Mouse (Mus musculus): ENCODE results near the gene Myl9. TPM values are rescaled to one million over a fixed set of nuclear protein-coding genes. Genes with fewer than 3 reads are reported as not detected.
"Not testable (repeated sequence)": the region's sequence is repeated elsewhere in the genome, so short reads cannot be mapped to it uniquely, and the experiment has no call there.

Gene Myl9
- polyA plus RNA-seq, 1 experiment from 2014 or later: 91.7 TPM

GRCm38 (mm10) chr2:156801045-156801444 lies 25.8 kb downstream of the Myl9 start:
- no peak overlapping the region for H3K27ac ChIP-seq (replicated peaks)
- WGBS: 76% methylated on average over 4 of the region's 4 CpGs
- peaks cover 11% of the 10 kb centered on the region; the same call in 1 of the 2 replicates for H3K9me3 ChIP-seq
- H3K4me1 ChIP-seq: 0 out of 2 replicates have a peak, but pooled peaks cover 15% of the 10 kb centered on the region
- no peak overlapping the region for H3K4me3 ChIP-seq
- no peak for DNase-seq (ENCODE audit: low spot score)
- no peaks in the 10 kb centered on the region for H3K27me3 ChIP-seq (replicated peaks; ENCODE audit: low read depth, poor library complexity, severe bottlenecking)
- H3K36me3 ChIP-seq (replicated peaks): no peaks in the 10 kb centered on the region

GRCm38 (mm10) chr2:156802116-156802515 lies 26.9 kb downstream of the Myl9 start:
- not testable (repeated sequence) for H3K27ac ChIP-seq (replicated peaks); H3K27me3 ChIP-seq (replicated peaks; ENCODE audit: low read depth, poor library complexity, severe bottlenecking); H3K4me3 ChIP-seq; DNase-seq (ENCODE audit: low spot score); H3K36me3 ChIP-seq (replicated peaks)
- 58% methylated on average over 9 of the region's 9 CpGs for WGBS
- 0 out of 2 replicates have a peak, but pooled peaks cover 15% of the 10 kb centered on the region for H3K4me1 ChIP-seq
- peaks cover 10% of the 10 kb centered on the region; the same call in 1 of the 2 replicates for H3K9me3 ChIP-seq

DNA sequence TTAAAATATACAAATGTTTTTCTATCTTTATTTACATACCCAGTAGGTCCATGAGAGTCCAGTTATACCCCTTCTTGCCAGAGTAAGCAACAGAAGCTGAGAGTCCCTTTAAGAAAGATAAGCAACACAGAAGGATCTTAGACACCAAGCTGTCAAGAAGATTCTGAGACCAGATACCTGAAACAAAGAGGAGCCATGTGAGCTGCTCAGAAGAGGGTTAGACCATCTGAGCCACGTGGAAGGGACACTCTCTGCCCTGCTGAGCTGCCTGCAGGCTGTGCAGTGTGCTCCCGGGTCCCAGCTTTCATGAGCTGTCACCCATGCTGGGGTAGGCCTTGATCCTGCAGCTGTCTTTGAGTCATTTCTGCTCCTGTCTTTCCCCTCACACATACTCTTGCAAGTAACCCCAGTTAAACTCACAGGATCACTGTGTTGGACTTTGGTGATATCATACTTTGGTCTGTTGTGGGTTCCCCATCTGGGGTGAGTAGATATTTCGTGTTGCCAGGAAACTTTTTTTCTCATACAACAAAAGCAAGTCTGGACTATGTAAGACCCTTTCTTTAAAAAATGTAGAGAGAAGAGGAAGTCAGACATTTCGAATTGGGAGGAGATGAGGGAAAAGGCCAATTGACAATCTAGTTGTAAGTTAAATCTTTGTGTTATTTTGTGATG lies 28.6 kb downstream of the Myl9 start:
- DNase-seq (ENCODE audit: low spot score): no peak
- no peak overlapping the region for H3K27ac ChIP-seq (replicated peaks)
- 67% methylated on average over 4 of the region's 4 CpGs for WGBS
- H3K36me3 ChIP-seq (replicated peaks): no peaks in the 10 kb centered on the region
- H3K4me3 ChIP-seq: no peak overlapping the region
- H3K4me1 ChIP-seq: 0 out of 2 replicates have a peak, but pooled peaks cover 15% of the 10 kb centered on the region
- H3K9me3 ChIP-seq: no peaks in the 10 kb centered on the region
- H3K27me3 ChIP-seq (replicated peaks; ENCODE audit: low read depth, poor library complexity, severe bottlenecking): no peaks in the 10 kb centered on the region

GRCm38 (mm10) chr2:156804589-156804988 lies 29.4 kb downstream of the Myl9 start:
- no peak for DNase-seq (ENCODE audit: low spot score)
- Histone ChIP-seq H3K27ac (replicated peaks) (no peak overlapping the region), H3K9me3 (no peaks in the 10 kb centered on the region), H3K27me3 (replicated peaks; ENCODE audit: low read depth, poor library complexity, severe bottlenecking) (no peaks in the 10 kb centered on the region), H3K4me1 (peaks cover 12% of the 10 kb centered on the region; the same call in 1 of the 2 replicates), H3K36me3 (replicated peaks) (no peaks in the 10 kb centered on the region), H3K4me3 (no peak overlapping the region)
- WGBS: 92% methylated on average over 4 of the region's 4 CpGs

DNA sequence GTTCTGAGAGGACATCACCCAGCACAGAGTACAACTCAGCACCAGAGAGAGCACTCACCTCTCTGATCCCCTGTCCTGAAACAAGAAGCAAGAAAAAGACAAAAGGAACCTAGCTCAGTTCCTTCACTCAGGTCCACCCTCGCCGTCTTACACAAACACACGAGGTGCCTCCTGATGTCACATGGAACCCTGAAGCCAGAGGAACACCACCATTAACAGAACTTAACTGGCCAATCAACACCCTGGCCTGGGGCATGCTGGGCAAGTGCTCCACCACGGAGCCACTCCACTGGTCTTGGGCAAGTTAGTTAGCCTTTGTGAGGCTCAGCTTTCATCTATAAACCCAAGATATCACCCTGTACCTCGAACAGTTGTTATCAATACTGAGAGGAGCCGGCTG lies 31.7 kb downstream of the Myl9 start:
- H3K36me3 ChIP-seq (replicated peaks): no peaks in the 10 kb centered on the region
- H3K4me1 ChIP-seq: peaks cover 3% of the 10 kb centered on the region
- H3K9me3 ChIP-seq: no peaks in the 10 kb centered on the region
- WGBS: 74% methylated on average over 6 of the region's 6 CpGs
- H3K27me3 ChIP-seq (replicated peaks; ENCODE audit: low read depth, poor library complexity, severe bottlenecking): no peaks in the 10 kb centered on the region
- DNase-seq (ENCODE audit: low spot score): no peak
- H3K27ac ChIP-seq (replicated peaks): no peak overlapping the region
- no peak overlapping the region for H3K4me3 ChIP-seq

DNA sequence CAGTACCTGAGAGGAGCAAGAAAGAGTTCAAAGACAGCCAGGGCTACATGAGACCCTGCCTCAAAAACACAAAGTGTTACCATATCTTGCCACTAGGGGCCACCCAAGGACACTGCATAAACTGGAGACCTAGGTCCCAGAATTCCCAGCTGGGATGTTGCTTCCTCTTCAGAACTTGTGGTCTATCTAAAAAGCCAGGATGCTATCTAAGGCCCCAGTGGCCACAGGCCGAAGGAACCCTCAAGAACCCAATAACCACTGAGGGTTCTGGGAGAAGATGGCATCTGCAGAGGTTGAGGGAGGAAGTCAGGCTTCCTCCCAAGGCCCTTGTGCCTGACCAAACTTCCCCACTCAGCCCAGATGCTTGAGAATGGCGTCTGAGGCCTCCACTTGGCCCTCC lies 34.4 kb downstream of the Myl9 start:
- peaks cover 15% of the 10 kb centered on the region for H3K4me1 ChIP-seq
- 49% methylated on average over 2 of the region's 2 CpGs for WGBS
- H3K9me3 ChIP-seq: no peaks in the 10 kb centered on the region
- H3K27ac ChIP-seq (replicated peaks): peak overlapping the region; percentile 19
- peak; percentile 74 for DNase-seq (ENCODE audit: low spot score)
- no peaks in the 10 kb centered on the region for H3K36me3 ChIP-seq (replicated peaks)
- no peak overlapping the region for H3K4me3 ChIP-seq
- no peaks in the 10 kb centered on the region for H3K27me3 ChIP-seq (replicated peaks; ENCODE audit: low read depth, poor library complexity, severe bottlenecking)

DNA sequence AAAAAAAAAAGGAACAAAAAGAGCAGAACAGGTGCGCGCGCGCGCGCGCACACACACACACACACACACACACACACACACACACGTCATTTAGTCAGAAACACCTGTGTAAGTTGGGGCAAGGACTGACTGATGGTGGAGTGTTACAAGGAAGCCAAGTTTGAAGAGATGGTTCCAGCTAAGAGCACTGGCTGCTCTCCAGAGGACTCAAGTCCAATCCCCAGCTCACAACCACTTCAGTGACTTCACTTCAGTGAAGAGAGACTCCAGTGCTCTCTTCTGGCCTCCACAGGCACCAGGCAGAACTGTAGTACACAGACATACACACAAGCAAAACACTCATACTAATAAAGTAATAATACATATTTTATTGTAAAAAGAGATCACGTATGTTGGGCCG lies 35.5 kb downstream of the Myl9 start:
- H3K4me3 ChIP-seq: no peak overlapping the region
- DNase-seq (ENCODE audit: low spot score): no peak
- H3K4me1 ChIP-seq: peaks cover 26% of the 10 kb centered on the region
- no peaks in the 10 kb centered on the region for H3K27me3 ChIP-seq (replicated peaks; ENCODE audit: low read depth, poor library complexity, severe bottlenecking)
- WGBS: 96% methylated on average over 10 of the region's 10 CpGs
- H3K27ac ChIP-seq (replicated peaks): no peak overlapping the region
- no peaks in the 10 kb centered on the region for H3K36me3 ChIP-seq (replicated peaks)
- no peaks in the 10 kb centered on the region for H3K9me3 ChIP-seq

DNA sequence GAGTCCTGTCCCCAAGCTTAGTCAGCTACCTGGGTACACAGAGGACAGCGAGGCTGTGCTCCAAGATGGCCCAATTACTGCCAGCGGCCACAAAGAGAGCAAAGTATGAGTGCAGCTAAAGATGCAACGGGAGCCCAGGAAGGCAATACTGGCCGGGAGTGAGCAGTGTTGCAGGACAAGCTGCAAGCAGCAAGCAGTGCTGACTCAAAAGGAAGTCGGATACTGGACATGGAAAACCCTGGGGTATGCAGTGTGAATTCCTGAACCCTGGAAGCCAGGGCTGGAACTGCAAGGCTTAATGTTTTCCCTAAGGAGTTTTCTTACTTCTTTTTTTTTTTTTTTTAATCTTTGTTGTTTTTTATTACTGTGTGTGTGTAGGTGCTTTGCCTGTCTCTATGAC lies 36.3 kb downstream of the Myl9 start:
- H3K9me3 ChIP-seq: no peaks in the 10 kb centered on the region
- WGBS: 70% methylated on average over 5 of the region's 5 CpGs
- no peak overlapping the region for H3K4me3 ChIP-seq
- peaks cover 28% of the 10 kb centered on the region for H3K4me1 ChIP-seq
- H3K27me3 ChIP-seq (replicated peaks; ENCODE audit: low read depth, poor library complexity, severe bottlenecking): no peaks in the 10 kb centered on the region
- DNase-seq (ENCODE audit: low spot score): no peak
- no peak overlapping the region for H3K27ac ChIP-seq (replicated peaks)
- H3K36me3 ChIP-seq (replicated peaks): no peaks in the 10 kb centered on the region

DNA sequence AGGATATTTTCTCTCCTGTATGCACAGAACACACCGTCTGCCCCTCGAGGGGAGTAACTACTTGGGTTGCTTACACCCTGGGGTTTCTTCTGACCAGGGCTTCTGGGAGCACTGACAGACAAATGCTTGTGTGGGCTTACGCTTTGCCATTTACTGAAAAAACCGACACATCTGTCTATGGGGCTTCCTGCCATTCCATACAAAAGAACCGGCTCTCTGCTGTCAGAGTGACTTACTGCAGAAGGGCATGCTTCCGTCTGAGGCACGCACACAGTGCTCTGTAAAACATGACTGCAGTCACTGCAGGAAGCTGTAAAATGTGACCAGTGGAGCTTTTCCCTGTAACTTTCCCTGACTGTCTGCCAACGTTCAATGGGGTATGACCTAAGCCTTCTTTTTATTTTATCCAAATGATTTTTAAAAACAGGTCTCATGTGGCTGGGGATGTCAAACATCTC lies 39.2 kb downstream of the Myl9 start:
- H3K27me3 ChIP-seq (replicated peaks; ENCODE audit: low read depth, poor library complexity, severe bottlenecking): no peaks in the 10 kb centered on the region
- H3K9me3 ChIP-seq: no peaks in the 10 kb centered on the region
- peaks cover 28% of the 10 kb centered on the region for H3K4me1 ChIP-seq
- H3K36me3 ChIP-seq (replicated peaks): no peaks in the 10 kb centered on the region
- WGBS: 23% methylated on average over 8 of the region's 8 CpGs
- H3K4me3 ChIP-seq: 0 out of 2 replicates have a peak overlapping the region, but pooled peaks have one; percentile 9
- H3K27ac ChIP-seq (replicated peaks): peak overlapping the region; percentile 60; the same call in 1 of the 2 replicates
- no peak for DNase-seq (ENCODE audit: low spot score)

DNA sequence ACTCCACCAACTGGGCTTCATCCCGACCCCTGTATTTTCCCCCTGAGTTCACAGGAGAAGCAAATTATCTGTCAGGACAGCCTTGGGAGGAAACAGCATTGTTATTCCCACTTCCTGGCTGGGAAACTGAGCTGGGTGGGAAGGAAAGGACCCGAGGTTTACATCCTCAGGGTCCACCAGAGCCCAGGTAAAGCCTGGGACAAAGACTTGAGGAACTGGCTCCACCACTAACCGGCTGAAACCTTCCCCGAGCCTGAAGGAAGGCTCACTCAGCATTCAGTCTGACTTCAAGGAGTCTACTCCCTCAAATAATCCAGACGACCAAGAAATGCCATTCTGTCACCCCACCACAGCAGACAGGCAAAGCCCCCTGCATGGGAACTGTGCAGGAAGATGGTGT lies 39.7 kb downstream of the Myl9 start:
- peaks cover 25% of the 10 kb centered on the region for H3K4me1 ChIP-seq
- DNase-seq (ENCODE audit: low spot score): peak; percentile 17

GRCm38 (mm10) chr2:156815412-156815811 lies 40.2 kb downstream of the Myl9 start:
- H3K9me3 ChIP-seq: no peaks in the 10 kb centered on the region
- no peaks in the 10 kb centered on the region for H3K27me3 ChIP-seq (replicated peaks; ENCODE audit: low read depth, poor library complexity, severe bottlenecking)
- H3K27ac ChIP-seq (replicated peaks): peak overlapping the region; percentile 60
- no peak overlapping the region for H3K4me3 ChIP-seq
- no peaks in the 10 kb centered on the region for H3K36me3 ChIP-seq (replicated peaks)
- H3K4me1 ChIP-seq: peaks cover 25% of the 10 kb centered on the region
- WGBS: 56% methylated on average over 3 of the region's 3 CpGs
- DNase-seq (ENCODE audit: low spot score): no peak

More for the DNA sequence above, 39.7 kb downstream of the Myl9 start:
- H3K4me3 ChIP-seq: 0 out of 2 replicates have a peak overlapping the region, but pooled peaks have one; percentile 9
- no peaks in the 10 kb centered on the region for H3K27me3 ChIP-seq (replicated peaks; ENCODE audit: low read depth, poor library complexity, severe bottlenecking)
- 33% methylated on average over 5 of the region's 5 CpGs for WGBS
- no peaks in the 10 kb centered on the region for H3K36me3 ChIP-seq (replicated peaks)
- no peaks in the 10 kb centered on the region for H3K9me3 ChIP-seq
- peak overlapping the region; percentile 60 for H3K27ac ChIP-seq (replicated peaks)

GRCm38 (mm10) chr2:156816116-156816515 lies 40.9 kb downstream of the Myl9 start:
- H3K27me3 ChIP-seq (replicated peaks; ENCODE audit: low read depth, poor library complexity, severe bottlenecking): no peaks in the 10 kb centered on the region
- H3K36me3 ChIP-seq (replicated peaks): no peaks in the 10 kb centered on the region
- DNase-seq (ENCODE audit: low spot score): no peak
- H3K9me3 ChIP-seq: no peaks in the 10 kb centered on the region
- H3K4me1 ChIP-seq: peaks cover 25% of the 10 kb centered on the region
- H3K27ac ChIP-seq (replicated peaks): no peak overlapping the region
- no peak overlapping the region for H3K4me3 ChIP-seq
- 57% methylated on average over 1 of the region's 1 CpGs for WGBS

DNA sequence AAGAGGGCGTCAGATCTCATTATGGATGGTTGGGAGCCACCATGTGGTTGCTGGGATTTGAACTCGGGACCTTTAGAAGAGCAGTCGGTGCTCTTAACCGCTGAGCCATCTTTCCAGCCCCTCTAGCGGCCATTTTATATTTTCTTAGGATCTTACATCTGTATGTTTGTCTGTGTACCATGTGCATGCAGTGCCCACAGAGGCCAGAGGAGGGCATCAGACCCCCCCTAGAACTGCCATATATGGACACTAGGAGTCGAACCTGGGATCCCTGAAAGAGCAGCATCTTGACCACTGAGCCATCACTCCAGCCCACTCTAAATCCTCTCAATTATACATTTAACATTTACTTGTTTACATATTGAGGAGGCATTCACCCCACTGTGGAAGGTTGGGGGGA lies 49.9 kb downstream of the Myl9 start:
- H3K27me3 ChIP-seq (replicated peaks; ENCODE audit: low read depth, poor library complexity, severe bottlenecking); H3K27ac ChIP-seq (replicated peaks); H3K4me1 ChIP-seq; DNase-seq (ENCODE audit: low spot score); H3K9me3 ChIP-seq; H3K4me3 ChIP-seq: not testable (repeated sequence)
- WGBS: 85% methylated on average over 6 of the region's 6 CpGs
- peaks cover 22% of the 10 kb centered on the region for H3K36me3 ChIP-seq (replicated peaks)

All from embryonic facial prominence, embryonic 10.5 days (tissue).